8 mouse cellular contexts compared by ENCODE assay signal in genomic region chr19:44145702-44146567, GRCm38 (mm10). TPM values are rescaled to one million over a fixed set of nuclear protein-coding genes. Genes with fewer than 3 reads are reported as not detected.
DNase-seq lines count a peak whose midpoint lies in the region; ATAC-seq and TF ChIP-seq lines count a peak whose summit lies in the region.

Gene Bloc1s2 (minus strand): TSS chr19:44146446.

- no peak for TF ChIP-seq RAD21 in CH12.LX (IDR thresholded peaks at IDR 0.05; ENCODE audit: low read depth, low read length)

- no peak for TF ChIP-seq CTCF in CH12.LX (conservative IDR thresholded peaks at IDR 0.05 in 1 of 2, IDR thresholded peaks at IDR 0.05 in 1 of 2; ENCODE audit: low read depth in 2 of 2, low read length in 2 of 2)
- no peak for TF ChIP-seq CTCF in heart, postnatal 0 days (IDR thresholded peaks at IDR 0.05; ENCODE audit: low read depth)
- TF ChIP-seq CTCF in testis, adult 2 months (IDR thresholded peaks at IDR 0.05; ENCODE audit: control insufficient read depth, insufficient read depth, insufficient replicate concordance, low read depth, low read length): no peak

- H3K4me1 ChIP-seq in CH12.LX (ENCODE audit: control insufficient read depth in 1 of 2, insufficient read depth in 2 of 2): peaks cover 7 to 24% of the 10 kb centered on the region in 2 experiments; a peak in 3 of 4 replicates
- peaks cover 12% of the 10 kb centered on the region for H3K4me1 ChIP-seq in forebrain, embryonic 12.5 days
- H3K4me1 ChIP-seq in heart, postnatal 0 days (ENCODE audit: control insufficient read depth, insufficient read depth): peaks cover 5% of the 10 kb centered on the region; the same call in 1 of the 2 replicates
- H3K4me1 ChIP-seq in liver, embryonic 16.5 days (ENCODE audit: control insufficient read depth, low read depth, low read length): peaks cover 18% of the 10 kb centered on the region
- peaks cover 22% of the 10 kb centered on the region for H3K4me1 ChIP-seq in neural tube, embryonic 13.5 days (replicated peaks)
- H3K4me1 ChIP-seq in testis, adult 2 months (ENCODE audit: control insufficient read depth, insufficient read depth, low read length): peaks cover 16% of the 10 kb centered on the region

- 3% methylated on average over 46 of the region's 46 CpGs for WGBS in forebrain, embryonic 12.5 days
- WGBS in heart, postnatal 0 days: 3% methylated on average over 46 of the region's 46 CpGs
- 3% methylated on average over 46 of the region's 46 CpGs for WGBS in liver, embryonic 16.5 days (ENCODE audit: insufficient replicate concordance)
- WGBS in neural tube, embryonic 13.5 days: 3% methylated on average over 46 of the region's 46 CpGs

- no peaks in the 10 kb centered on the region for H3K9me3 ChIP-seq in CH12.LX (replicated peaks; ENCODE audit: low read length)
- no peaks in the 10 kb centered on the region for H3K9me3 ChIP-seq in forebrain, embryonic 12.5 days
- no peaks in the 10 kb centered on the region for H3K9me3 ChIP-seq in heart, postnatal 0 days (replicated peaks; ENCODE audit: control insufficient read depth, low read length)
- no peaks in the 10 kb centered on the region for H3K9me3 ChIP-seq in liver, embryonic 16.5 days (replicated peaks; ENCODE audit: control insufficient read depth, low read length)
- H3K9me3 ChIP-seq in neural tube, embryonic 13.5 days: no peaks in the 10 kb centered on the region

- ATAC-seq in forebrain, embryonic 12.5 days (ENCODE audit: low FRiP score): peak; percentile 83
- peak; percentile 91 for ATAC-seq in heart, postnatal 0 days (ENCODE audit: insufficient read depth, low read depth)
- ATAC-seq in liver, embryonic 16.5 days (ENCODE audit: low read depth): peak; percentile 88
- ATAC-seq in neural tube, embryonic 13.5 days (ENCODE audit: low read depth): peak; percentile 91

- no peaks in the 10 kb centered on the region for H3K27me3 ChIP-seq in CH12.LX (replicated peaks)
- H3K27me3 ChIP-seq in forebrain, embryonic 12.5 days: peaks cover 18% of the 10 kb centered on the region; the same call in 1 of the 2 replicates
- H3K27me3 ChIP-seq in heart, postnatal 0 days (ENCODE audit: control insufficient read depth, insufficient read depth, low read length): 0 out of 2 replicates have a peak, but pooled peaks cover 5% of the 10 kb centered on the region
- no peaks in the 10 kb centered on the region for H3K27me3 ChIP-seq in liver, embryonic 16.5 days (ENCODE audit: control insufficient read depth, insufficient read depth, low read depth, low read length)
- peaks cover 22% of the 10 kb centered on the region for H3K27me3 ChIP-seq in neural tube, embryonic 13.5 days
- no peaks in the 10 kb centered on the region for H3K27me3 ChIP-seq in testis, adult 2 months (ENCODE audit: control insufficient read depth, insufficient read depth, low read length)

- peak within 1 kb of the TSS; percentile 75 to 85 (median 84) for H3K4me3 ChIP-seq in CH12.LX (replicated peaks in 1 of 3; ENCODE audit: low read depth in 2 of 3, low read length in 2 of 3, poor library complexity in 1 of 3)
- peak within 1 kb of the TSS; percentile 76 for H3K4me3 ChIP-seq in forebrain, embryonic 12.5 days (replicated peaks)
- peak within 1 kb of the TSS; percentile 67 for H3K4me3 ChIP-seq in heart, postnatal 0 days (ENCODE audit: low read depth, low read length)
- H3K4me3 ChIP-seq in liver, embryonic 16.5 days (ENCODE audit: low read depth, low read length): peak within 1 kb of the TSS; percentile 80
- peak within 1 kb of the TSS; percentile 84 for H3K4me3 ChIP-seq in neural tube, embryonic 13.5 days
- H3K4me3 ChIP-seq in testis, adult 2 months (ENCODE audit: control insufficient read depth, low read depth, low read length): peak within 1 kb of the TSS; percentile 85

- H3K27ac ChIP-seq in CH12.LX (ENCODE audit: insufficient read depth, low read depth): peak within 1 kb of the TSS; percentile 84
- H3K27ac ChIP-seq in forebrain, embryonic 12.5 days: peak within 1 kb of the TSS; percentile 59; the same call in 1 of the 2 replicates
- H3K27ac ChIP-seq in heart, postnatal 0 days (ENCODE audit: low read depth): no peak within 1 kb of the TSS
- no peak within 1 kb of the TSS for H3K27ac ChIP-seq in liver, embryonic 16.5 days (ENCODE audit: low read length)
- peak within 1 kb of the TSS; percentile 49; the same call in 1 of the 2 replicates for H3K27ac ChIP-seq in neural tube, embryonic 13.5 days (replicated peaks)
- H3K27ac ChIP-seq in testis, adult 2 months (ENCODE audit: control insufficient read depth, insufficient read depth, low read depth, low read length): peak within 1 kb of the TSS; percentile 64

- H3K9ac ChIP-seq in CH12.LX (ENCODE audit: insufficient read depth, low read depth): peak within 1 kb of the TSS; percentile 77
- peak within 1 kb of the TSS; percentile 80 for H3K9ac ChIP-seq in forebrain, embryonic 12.5 days
- peak within 1 kb of the TSS; percentile 58 for H3K9ac ChIP-seq in heart, postnatal 0 days (replicated peaks; ENCODE audit: low read depth, low read length)
- H3K9ac ChIP-seq in liver, embryonic 16.5 days (ENCODE audit: low read depth, low read length): peak within 1 kb of the TSS; percentile 76
- peak within 1 kb of the TSS; percentile 87 for H3K9ac ChIP-seq in neural tube, embryonic 13.5 days

- peak; percentile 78 for DNase-seq in CH12.LX (ENCODE audit: extremely low read depth)
- peak; percentile 74 for DNase-seq in c-Kit-positive CD71-positive TER-119-negative erythroid progenitor cells, embryonic 14.5 days (ENCODE audit: low read depth)
- DNase-seq in heart, postnatal 0 days (ENCODE audit: low spot score): peak; percentile 53
- DNase-seq in kidney, postnatal 4 days: peak; percentile 92 to 94

- TF ChIP-seq EP300 in CH12.LX (IDR thresholded peaks at IDR 0.05; ENCODE audit: low read length): no peak
- no peak for TF ChIP-seq EP300 in heart, postnatal 0 days (IDR thresholded peaks at IDR 0.05; ENCODE audit: low read depth)

- in situ Hi-C loops in CH12.LX (cut with MboI; ENCODE audit: low pct_ligation_motif_present, low pct_unique_long_range_greater_than_20kb, low sequenced_read_pairs): no loop called here

- peak within 1 kb of the TSS; percentile 97 for H3K4me2 ChIP-seq in CH12.LX (ENCODE audit: insufficient read depth, low read depth, poor library complexity, severe bottlenecking)
- peak within 1 kb of the TSS; percentile 84 for H3K4me2 ChIP-seq in forebrain, embryonic 12.5 days
- peak within 1 kb of the TSS; percentile 75 for H3K4me2 ChIP-seq in heart, postnatal 0 days (ENCODE audit: low read depth, low read length)
- peak within 1 kb of the TSS; percentile 69 for H3K4me2 ChIP-seq in liver, embryonic 16.5 days (ENCODE audit: low read depth, low read length)
- H3K4me2 ChIP-seq in neural tube, embryonic 13.5 days: peak within 1 kb of the TSS; percentile 82

- H3K79me2 ChIP-seq in CH12.LX (replicated peaks; ENCODE audit: control insufficient read depth, extremely low read depth, insufficient read depth, poor library complexity, severe bottlenecking): peaks cover 19% of the 10 kb centered on the region

- H3K36me3 ChIP-seq in CH12.LX (replicated peaks in 1 of 2; ENCODE audit: control insufficient read depth in 1 of 2, insufficient read depth in 1 of 2, low read length in 1 of 2): peaks cover 30 to 38% of the 10 kb centered on the region in 2 experiments
- peaks cover 34% of the 10 kb centered on the region for H3K36me3 ChIP-seq in forebrain, embryonic 12.5 days (replicated peaks)
- peaks cover 35% of the 10 kb centered on the region for H3K36me3 ChIP-seq in heart, postnatal 0 days (replicated peaks; ENCODE audit: control insufficient read depth, insufficient read depth, low read length)
- H3K36me3 ChIP-seq in liver, embryonic 16.5 days (ENCODE audit: control insufficient read depth, insufficient read depth): peaks cover 11% of the 10 kb centered on the region
- peaks cover 38% of the 10 kb centered on the region for H3K36me3 ChIP-seq in neural tube, embryonic 13.5 days
- peaks cover 4% of the 10 kb centered on the region for H3K36me3 ChIP-seq in testis, adult 2 months (ENCODE audit: control insufficient read depth, insufficient read depth, low read length)

- TF ChIP-seq POLR2A in CH12.LX (IDR thresholded peaks at IDR 0.05; ENCODE audit: low read depth, low read length): peak; percentile 83
- TF ChIP-seq POLR2A in testis, adult 2 months (IDR thresholded peaks at IDR 0.05; ENCODE audit: control insufficient read depth, low read depth, low read length): peak; percentile 86

- dilution Hi-C loops in CH12.LX (cut with MboI; ENCODE audit: extremely low pct_ligation_motif_present, extremely low pct_unique_long_range_greater_than_20kb, low sequenced_read_pairs): no loop called here

TF ChIP-seq in CH12.LX, 34 proteins besides CTCF, POLR2A, EP300 and RAD21 (continues in another document):
- TF ChIP-seq HCFC1 (IDR thresholded peaks at IDR 0.05; ENCODE audit: low read depth, low read length): peak; percentile 71
- TF ChIP-seq ZKSCAN1 (IDR thresholded peaks at IDR 0.05; ENCODE audit: borderline replicate concordance, low read depth, low read length): no peak
- TF ChIP-seq MEF2A (IDR thresholded peaks at IDR 0.05; ENCODE audit: borderline replicate concordance, low read depth, low read length): no peak
- no peak for TF ChIP-seq CHD1 (IDR thresholded peaks at IDR 0.05; ENCODE audit: low read depth, low read length)
- no peak for TF ChIP-seq GABPA (IDR thresholded peaks at IDR 0.05; ENCODE audit: insufficient replicate concordance, low read depth, low read length)
- peak; percentile 87 for TF ChIP-seq MXI1 (IDR thresholded peaks at IDR 0.05; ENCODE audit: low read depth, low read length)
- TF ChIP-seq UBTF (IDR thresholded peaks at IDR 0.05; ENCODE audit: low read depth, low read length): no peak
- peak; percentile 87 for TF ChIP-seq NRF1 (IDR thresholded peaks at IDR 0.05; ENCODE audit: low read depth, low read length)
- peak; percentile 71; the same call in 1 of the 2 replicates for TF ChIP-seq POLR2AphosphoS2 (IDR thresholded peaks at IDR 0.05; ENCODE audit: low read depth, low read length)
- no peak for TF ChIP-seq USF2 (conservative IDR thresholded peaks at IDR 0.05; ENCODE audit: low read depth, low read length)
- TF ChIP-seq MAFK (IDR thresholded peaks at IDR 0.05; ENCODE audit: insufficient replicate concordance, low read length): no peak
- TF ChIP-seq CHD2 (IDR thresholded peaks at IDR 0.05; ENCODE audit: low read length): no peak
- peak; percentile 85 for TF ChIP-seq NELFE (IDR thresholded peaks at IDR 0.05; ENCODE audit: low read depth, low read length)

RNA-seq across cellular contexts. Expression of gene Bloc1s2, which starts in this region (rescaled TPM):
- total RNA-seq in CH12.LX (2012; rRNA removed) (115 and 117 TPM in 2 replicates), CH12.LX (2014; rRNA removed) (92.4 and 107 TPM in 2 replicates)
- 96.3 and 101 TPM in 2 replicates for polyA plus RNA-seq in CH12.LX (2012; ENCODE audit: insufficient read length, low read depth)
- polyA plus RNA-seq in forebrain, embryonic 12.5 days (2016; fragmentation: Nextera tagmentation; extraction: Ambion mirVana): 123 TPM in 2 replicates
- total RNA-seq in heart, postnatal 0 days (2014; rRNA removed; ENCODE audit: low replicate concordance): 3.8 and 8.2 TPM in 2 replicates
- 43.4 and 49.7 TPM in 2 replicates for polyA plus RNA-seq in heart, postnatal 0 days (2015; fragmentation: Nextera tagmentation; extraction: Ambion mirVana)
- 27.0 and 30.0 TPM in 2 replicates for polyA plus RNA-seq in liver, embryonic 16.5 days (2015; fragmentation: Nextera tagmentation; extraction: Ambion mirVana)
- polyA plus RNA-seq in neural tube, embryonic 13.5 days (2015; fragmentation: Nextera tagmentation; extraction: Ambion mirVana): 168 and 171 TPM in 2 replicates
- polyA plus RNA-seq in testis, adult 2 months (2012; rRNA removed): 44.8 and 48.6 TPM in 2 replicates

Comparison
In these comparisons a context has a peak if more than half of its experiments do, and no peak if none do; other contexts are left out.
1. RNA of gene Bloc1s2 (total RNA-seq): 92.4 to 117 TPM in CH12.LX; 3.8 to 8.2 TPM in heart, postnatal 0 days; every median in the first group is over 10 times any median in the second.
2. H3K27ac ChIP-seq: peak in CH12.LX (single experiment), forebrain, embryonic 12.5 days (single experiment), neural tube, embryonic 13.5 days (single experiment) and testis, adult 2 months (single experiment); none in heart, postnatal 0 days (single experiment) and liver, embryonic 16.5 days (single experiment).
3. Peak in every context shown above with its lines, with median percentiles within 50 percentile points of each other: DNase-seq, H3K4me2 ChIP-seq, H3K4me3 ChIP-seq, H3K9ac ChIP-seq and ATAC-seq.